Mouse (Mus musculus): Measurements from ENCODE around the gene Olfr1012.
"Not testable (repeated sequence)": the region's sequence is repeated elsewhere in the genome, so short reads cannot be mapped to it uniquely, and the experiment has no call there.

Olfr1012 gene

DNA sequence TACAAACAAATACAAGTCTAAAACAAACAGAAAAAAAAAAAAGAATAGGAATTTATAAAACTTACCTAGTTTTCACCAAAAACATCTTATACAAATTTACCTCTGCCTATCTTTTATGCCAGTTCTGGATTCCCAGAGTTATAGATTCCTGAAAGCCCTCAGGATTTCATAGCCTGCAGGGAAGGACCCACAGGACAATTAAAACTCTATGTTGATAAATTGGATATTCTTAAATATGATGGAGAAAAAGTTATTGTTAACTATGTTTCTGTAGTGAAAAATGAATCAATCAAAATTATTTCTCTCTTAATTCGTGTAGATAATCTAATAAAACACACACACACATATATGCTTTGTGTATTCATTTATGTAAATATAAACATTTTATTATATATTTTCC lies at the start of gene Olfr1012:
TSS of gene Olfr1012 (minus strand) at position 101 of the 400 bp plus-strand sequence.
- no peak for DNase-seq (ENCODE audit: low spot score)

DNA sequence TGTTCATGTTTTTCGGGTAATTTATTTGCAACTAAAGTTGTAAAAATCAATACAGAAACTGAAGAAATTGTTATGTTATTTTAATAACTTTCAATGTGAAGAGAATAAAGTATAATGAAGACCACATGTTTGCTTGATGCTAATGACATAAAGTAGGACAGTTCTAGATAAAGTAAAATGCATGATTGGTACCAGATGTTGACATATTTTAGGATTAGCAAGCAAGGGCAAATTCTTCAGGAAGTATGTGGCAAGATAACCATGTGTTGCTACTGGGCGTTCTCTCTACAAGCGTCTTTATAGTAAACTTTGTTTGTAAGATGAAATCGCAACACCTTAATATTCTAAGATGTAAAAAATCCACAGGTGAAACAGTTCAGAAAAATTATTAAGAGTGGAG lies 41.9 kb upstream of the Olfr1012 start:
- DNase-seq (ENCODE audit: low spot score): no peak

DNA sequence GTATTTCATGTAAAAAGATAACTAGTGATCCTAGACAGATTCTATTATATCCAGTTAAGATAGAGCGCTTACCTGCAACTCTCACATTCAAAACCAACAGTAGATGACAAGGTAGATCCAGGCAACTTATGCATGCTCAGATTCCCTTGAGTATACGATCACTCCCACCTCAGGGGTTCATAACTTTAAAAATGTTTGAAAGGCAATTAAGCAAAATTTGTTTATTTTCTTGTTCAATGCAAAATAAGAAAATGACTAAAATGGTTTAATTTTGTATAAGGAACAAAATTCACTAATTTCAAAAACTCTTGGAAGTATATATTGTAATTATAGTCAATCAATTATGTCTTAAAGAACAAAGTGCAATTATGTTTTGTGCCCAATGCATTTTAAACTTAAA lies 39.9 kb upstream of the Olfr1012 start, which contains the start of gene Olfr1016:
TSS of gene Olfr1016 (minus strand) at position 101 of the 400 bp plus-strand sequence.
- no peak for DNase-seq (ENCODE audit: low spot score)

DNA sequence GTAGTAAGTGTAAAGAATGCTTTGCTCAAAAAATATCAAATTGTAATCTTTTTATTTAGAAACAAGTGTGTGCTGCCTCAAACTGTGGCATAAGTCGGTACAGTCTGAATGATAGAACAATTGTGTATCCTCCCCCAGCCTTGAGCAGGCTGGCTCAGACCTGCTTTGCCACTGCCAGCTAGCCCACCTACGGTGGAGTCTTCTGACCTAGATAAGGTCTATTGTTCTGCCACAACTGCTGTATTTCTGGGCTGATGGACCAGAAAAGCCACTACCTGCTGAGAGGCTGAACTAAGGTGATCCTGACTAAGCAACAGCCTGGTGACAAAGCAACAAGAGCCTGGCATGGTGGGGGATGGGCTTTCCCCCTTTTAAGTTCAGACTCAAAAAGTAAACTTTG lies 29.8 kb upstream of the Olfr1012 start:
- DNase-seq (ENCODE audit: low spot score): no peak

DNA sequence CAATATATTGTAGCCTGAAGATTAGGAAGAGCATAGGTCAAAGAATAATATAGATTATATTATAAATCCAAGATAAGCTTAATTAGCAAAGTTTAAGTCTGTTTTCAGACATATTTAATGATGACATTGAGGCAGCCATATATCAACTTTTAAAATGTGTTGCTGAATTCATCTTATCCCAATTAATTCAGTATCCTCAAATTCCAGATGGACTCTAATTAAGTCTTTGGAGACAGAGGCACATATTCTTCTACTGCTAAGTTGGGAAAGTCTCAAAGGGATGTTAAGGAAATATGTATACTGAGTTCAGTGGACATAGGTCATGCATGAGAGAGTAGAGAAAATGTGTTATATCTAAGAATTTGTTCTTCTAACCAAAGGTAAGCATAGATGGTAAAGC lies 19.2 kb upstream of the Olfr1012 start, which contains the start of gene Olfr1015:
TSS of gene Olfr1015 (plus strand) at position 301 of the 400 bp plus-strand sequence.
- no peak for DNase-seq (ENCODE audit: low spot score)

DNA sequence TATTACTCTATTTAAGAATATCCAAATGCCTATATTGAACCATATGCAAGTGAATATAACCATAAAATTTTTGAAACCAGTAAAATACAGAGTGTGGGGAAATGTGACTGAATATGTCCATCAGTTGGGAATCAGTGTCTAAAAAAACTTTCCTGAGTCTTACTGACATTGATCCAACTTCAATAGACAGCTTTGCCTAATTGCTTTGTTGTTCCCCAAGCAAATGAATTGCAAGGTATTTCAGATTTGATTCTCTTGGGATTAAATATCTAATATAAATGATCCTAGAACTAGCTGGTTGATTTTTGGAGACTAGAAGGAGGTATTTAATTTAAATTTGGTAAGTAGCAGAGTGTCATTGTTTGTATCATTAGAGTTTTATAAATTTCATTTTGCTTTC lies 9.8 kb upstream of the Olfr1012 start, which contains the start of gene Olfr1014:
TSS of gene Olfr1014 (plus strand) at position 301 of the 400 bp plus-strand sequence.
- DNase-seq (ENCODE audit: low spot score): no peak

DNA sequence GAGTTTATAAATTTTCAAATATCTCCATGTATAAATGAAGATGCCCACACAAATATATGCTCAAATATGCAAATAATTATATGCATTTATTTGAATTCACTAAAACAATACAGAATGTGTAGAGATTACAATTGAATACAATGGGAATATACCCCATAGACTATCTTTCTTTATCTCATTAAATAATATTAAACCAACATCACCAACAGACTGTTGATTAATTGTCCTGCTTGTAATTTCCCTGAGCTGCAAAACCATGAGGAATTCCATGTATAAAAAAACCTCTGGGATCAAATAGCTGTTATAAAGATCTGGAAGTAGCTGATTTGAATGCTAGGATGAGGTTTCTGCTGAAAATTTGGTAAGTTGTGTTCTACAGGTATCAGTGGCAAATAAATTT lies 4.2 kb upstream of the Olfr1012 start, which contains the start of gene Olfr1013:
TSS of gene Olfr1013 (plus strand) at position 301 of the 400 bp plus-strand sequence.
- no peak for DNase-seq (ENCODE audit: low spot score)

DNA sequence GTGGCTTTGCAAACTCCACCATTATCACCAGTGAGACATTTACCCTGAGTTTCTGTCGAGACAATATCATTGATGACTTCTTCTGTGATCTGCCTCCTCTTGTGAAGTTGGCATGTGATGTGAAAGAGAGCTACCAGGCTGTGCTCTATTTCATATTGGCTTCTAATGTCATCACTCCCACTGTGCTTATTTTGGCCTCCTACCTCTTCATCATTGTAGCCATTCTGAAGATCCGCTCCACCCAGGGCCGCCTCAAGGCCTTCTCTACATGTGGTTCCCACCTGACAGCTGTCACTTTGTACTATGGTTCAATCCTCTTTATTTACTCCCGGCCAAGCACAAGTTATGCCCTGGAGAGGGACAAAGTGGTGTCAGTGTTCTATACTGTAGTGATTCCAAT lies 8.7 kb downstream of the Olfr1012 start:
- no peak for DNase-seq (ENCODE audit: low spot score)

DNA sequence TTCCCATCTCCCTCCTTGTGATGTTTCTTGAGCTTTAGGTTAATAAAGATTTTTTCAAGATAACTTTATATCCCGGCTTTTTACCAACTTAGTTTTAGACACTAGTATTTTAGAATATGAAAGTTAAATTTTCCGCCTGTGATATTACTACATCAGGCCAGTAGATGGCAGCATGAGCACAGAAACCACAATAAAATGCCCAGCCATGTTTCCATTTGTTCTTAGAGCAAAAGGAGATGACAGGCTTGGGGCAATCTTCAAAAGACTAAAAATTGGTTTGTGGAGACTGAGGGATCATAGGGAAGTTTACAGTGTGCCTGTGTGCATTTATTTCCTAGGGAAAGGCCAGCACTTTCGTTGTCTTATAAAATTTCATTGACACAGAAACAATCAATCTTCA lies 36.8 kb downstream of the Olfr1012 start:
- DNase-seq (ENCODE audit: low spot score): no peak

DNA sequence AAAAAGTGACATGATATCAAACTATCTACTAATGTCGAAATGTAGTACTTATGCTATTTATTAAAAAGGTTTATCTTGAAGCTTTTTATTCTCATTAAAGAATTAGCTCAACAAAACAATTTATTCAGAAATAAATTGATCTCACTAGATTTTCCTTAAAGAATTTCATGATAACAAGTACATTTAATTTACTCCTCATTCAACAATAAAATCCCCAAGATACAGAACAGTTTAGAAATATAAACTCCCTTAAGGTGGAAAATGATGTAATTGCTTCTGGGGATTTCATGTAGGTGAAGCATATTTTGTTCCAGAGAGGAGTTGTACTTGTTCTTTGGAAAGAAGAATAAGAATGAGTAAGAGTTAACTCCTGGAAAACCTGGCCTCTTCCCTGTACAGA lies 47.4 kb downstream of the Olfr1012 start, which contains the start of gene Olfr1009:
TSS of gene Olfr1009 (plus strand) at position 301 of the 400 bp plus-strand sequence.
- DNase-seq (ENCODE audit: low spot score): no peak

DNA sequence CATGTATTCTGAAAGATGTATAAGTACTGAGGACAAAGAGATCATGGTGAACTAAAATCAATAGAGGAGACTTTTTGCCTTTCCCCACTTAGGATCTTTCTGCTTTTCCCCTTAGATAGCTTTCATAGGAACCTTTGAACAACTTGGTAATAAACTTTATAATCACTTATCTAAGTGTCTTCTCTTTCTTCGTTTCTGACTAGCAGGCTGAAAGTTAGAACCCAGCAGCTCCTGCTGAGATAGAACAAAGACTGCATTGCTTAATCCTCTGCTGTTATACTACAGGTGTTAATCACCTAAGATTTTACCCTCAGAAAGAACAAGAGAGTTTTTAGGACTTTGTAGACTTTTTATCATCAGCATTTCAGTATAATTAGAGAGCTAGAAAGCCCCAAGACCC lies 51.4 kb downstream of the Olfr1012 start:
- no peak for DNase-seq (ENCODE audit: low spot score)

DNA sequence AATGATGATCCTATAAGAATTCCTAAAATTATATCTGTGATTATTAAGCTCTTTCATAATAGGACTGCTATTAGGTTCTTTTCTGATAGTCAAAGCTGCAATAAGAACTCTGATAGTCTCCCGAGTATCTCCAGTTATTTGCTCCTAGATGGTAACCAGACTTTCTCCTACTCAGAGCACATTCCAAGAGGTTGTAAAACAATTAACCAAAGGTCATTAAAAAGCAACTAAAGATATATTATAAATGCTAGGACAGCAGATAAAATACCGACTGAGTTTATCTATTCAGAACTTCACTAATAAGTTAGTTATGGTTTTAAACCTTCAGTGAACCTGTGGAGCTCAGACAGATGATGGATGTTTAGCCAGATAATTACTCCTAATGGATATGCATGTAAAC lies 51.9 kb downstream of the Olfr1012 start:
- not testable (repeated sequence) for DNase-seq (ENCODE audit: low spot score)

Data from ovary, adult 18-20 months (tissue).